Mouse (Mus musculus): ENCODE measurements around the gene Upp2.

Gene Upp2

GRCm38 (mm10) chr2:58754736-58755135 is 187.6 kb downstream of the Upp2 start:
- DNase-seq (ENCODE audit: low read depth): no peak

- DNase-seq (ENCODE audit: low read depth): no peak
Measured at GRCm38 (mm10) chr2:58758081-58758480, 191.0 kb downstream of the Upp2 start.

- DNase-seq (ENCODE audit: low read depth): no peak
Measured at GRCm38 (mm10) chr2:58759676-58760075, 192.6 kb downstream of the Upp2 start.

GRCm38 (mm10) chr2:58765141-58765540 is 198.0 kb downstream of the Upp2 start:
- no peak for DNase-seq (ENCODE audit: low read depth)

- no peak for DNase-seq (ENCODE audit: low read depth)
Measured at GRCm38 (mm10) chr2:58773833-58774232, 206.7 kb downstream of the Upp2 start.

GRCm38 (mm10) chr2:58778986-58779495 is 211.9 kb downstream of the Upp2 start:
- DNase-seq (ENCODE audit: low read depth): no peak

GRCm38 (mm10) chr2:58783526-58783925 is 216.4 kb downstream of the Upp2 start:
- DNase-seq (ENCODE audit: low read depth): no peak

- no peak for DNase-seq (ENCODE audit: low read depth)
Measured at GRCm38 (mm10) chr2:58786177-58786576, 219.1 kb downstream of the Upp2 start.

- DNase-seq (ENCODE audit: low read depth): no peak
Measured at GRCm38 (mm10) chr2:58786681-58787080, 219.6 kb downstream of the Upp2 start.

- DNase-seq (ENCODE audit: low read depth): no peak
Measured at GRCm38 (mm10) chr2:58787360-58787759, 220.3 kb downstream of the Upp2 start.

- no peak for DNase-seq (ENCODE audit: low read depth)
Measured at GRCm38 (mm10) chr2:58789934-58790333, 222.8 kb downstream of the Upp2 start.

- DNase-seq (ENCODE audit: low read depth): no peak
Measured at GRCm38 (mm10) chr2:58790361-58790760, 223.3 kb downstream of the Upp2 start.

- no peak for DNase-seq (ENCODE audit: low read depth)
Measured at GRCm38 (mm10) chr2:58794489-58794888, 227.4 kb downstream of the Upp2 start.

- DNase-seq (ENCODE audit: low read depth): peak; percentile 34
Measured at GRCm38 (mm10) chr2:58795432-58795831, 228.3 kb downstream of the Upp2 start.

GRCm38 (mm10) chr2:58797506-58797905 is 230.4 kb downstream of the Upp2 start:
- no peak for DNase-seq (ENCODE audit: low read depth)

GRCm38 (mm10) chr2:58799126-58799525 is 232.0 kb downstream of the Upp2 start:
- DNase-seq (ENCODE audit: low read depth): no peak

- DNase-seq (ENCODE audit: low read depth): no peak
Measured at GRCm38 (mm10) chr2:58799623-58800022, 232.5 kb downstream of the Upp2 start.

GRCm38 (mm10) chr2:58812941-58813340 is 245.8 kb downstream of the Upp2 start:
- no peak for DNase-seq (ENCODE audit: low read depth)

- DNase-seq (ENCODE audit: low read depth): no peak
Measured at GRCm38 (mm10) chr2:58828910-58829600, 262.0 kb downstream of the Upp2 start.

GRCm38 (mm10) chr2:58829981-58830742 is 263.1 kb downstream of the Upp2 start:
- peak; percentile 25 for DNase-seq (ENCODE audit: low read depth)

- no peak for DNase-seq (ENCODE audit: low read depth)
Measured at GRCm38 (mm10) chr2:58832253-58832980, 265.3 kb downstream of the Upp2 start.

- no peak for DNase-seq (ENCODE audit: low read depth)
Measured at GRCm38 (mm10) chr2:58841021-58841420, 273.9 kb downstream of the Upp2 start.

- no peak for DNase-seq (ENCODE audit: low read depth)
Measured at GRCm38 (mm10) chr2:58842443-58842842, 275.3 kb downstream of the Upp2 start.

Data from NIH3T3 (cell line).